Mouse (Mus musculus) embryo, embryonic 9.5 days (tissue): ENCODE data around the gene Nsun3.
"Not testable (repeated sequence)": the region's sequence is repeated elsewhere in the genome, so short reads cannot be mapped to it uniquely, and the experiment has no call there.

ENCODE experiments used
- DNase-seq: peaks from one replicate; pipeline ENCODE4 v3.0.0-alpha.2; 2017; ENCODE audit errors: extremely low spot score

Nsun3 gene

DNA sequence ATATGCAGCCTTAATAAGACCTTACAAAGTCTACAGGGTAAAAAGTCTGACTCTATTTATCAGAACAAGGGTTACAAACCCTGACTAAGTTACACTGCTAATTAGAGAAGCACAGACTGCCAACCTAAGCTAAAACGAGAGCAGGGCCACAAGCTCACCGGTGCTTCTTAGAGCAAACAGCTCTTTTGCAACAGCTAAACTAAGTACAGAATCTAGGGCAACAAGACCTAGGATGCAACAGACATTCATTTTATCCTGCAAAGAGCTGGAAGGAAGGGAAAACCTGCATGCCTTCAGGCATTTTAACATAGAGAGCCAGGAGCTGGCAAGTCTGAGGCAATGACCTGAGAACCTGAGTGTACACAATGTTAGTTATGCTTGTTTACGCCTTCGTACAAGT is 33.5 kb downstream of the Nsun3 start:
- DNase-seq = no peak

DNA sequence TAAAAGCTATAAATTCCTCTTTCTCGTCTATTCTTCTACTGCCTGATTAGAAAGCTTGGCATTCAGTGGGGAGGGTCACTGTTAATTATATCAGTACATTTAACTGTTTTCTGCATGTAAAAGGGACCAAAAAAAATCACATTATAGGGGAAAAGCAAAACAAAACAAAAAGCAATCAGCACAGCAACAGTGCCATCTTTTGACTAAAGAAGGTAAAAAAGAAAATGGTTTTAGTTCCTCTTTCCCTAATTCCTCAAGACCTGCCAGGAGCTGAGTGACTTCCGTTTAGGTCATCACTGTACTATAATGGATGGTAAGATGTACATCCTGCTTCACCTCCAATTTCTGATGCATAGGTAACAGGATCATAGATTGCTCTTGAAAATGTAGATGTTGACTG is 40.7 kb downstream of the Nsun3 start:
- no peak for DNase-seq

DNA sequence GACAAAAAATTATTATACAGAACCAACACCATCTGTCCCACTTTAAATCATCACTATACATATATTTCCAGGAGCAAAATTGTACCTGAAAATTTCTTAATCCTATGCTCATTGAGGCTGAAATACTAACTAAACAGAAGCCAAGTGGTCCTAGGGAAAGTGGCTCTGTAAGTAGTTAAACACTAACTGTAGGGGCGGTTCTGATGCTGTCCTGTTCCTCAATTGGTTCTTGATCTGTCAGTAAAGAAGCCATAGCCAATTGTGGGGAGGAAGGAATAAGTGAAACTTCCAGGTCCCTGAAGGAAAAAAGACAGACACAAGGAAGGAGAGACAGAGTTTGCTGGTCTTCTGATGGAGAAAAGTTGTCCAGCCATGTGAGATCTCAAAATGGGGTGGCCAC is 52.3 kb downstream of the Nsun3 start:
- no peak for DNase-seq

DNA sequence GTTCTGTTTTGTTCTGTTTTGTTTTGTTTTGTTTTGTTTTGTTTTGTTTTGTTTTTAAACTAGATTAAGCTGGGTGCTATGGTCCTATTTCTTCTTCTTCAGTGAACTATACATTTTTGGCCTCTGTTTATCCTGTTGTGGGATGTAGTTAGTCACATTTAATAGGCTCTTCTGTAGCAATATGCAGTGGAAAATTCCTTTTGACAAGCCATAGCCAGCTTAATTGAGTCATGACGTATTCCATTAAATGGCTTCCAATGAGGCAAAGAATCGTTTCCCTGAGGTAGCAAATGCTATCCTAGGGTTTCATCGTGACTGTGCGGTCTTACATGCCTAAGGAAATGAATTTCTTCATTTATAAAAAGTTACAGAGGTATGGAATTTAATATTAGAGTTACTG is 56.3 kb downstream of the Nsun3 start:
- DNase-seq = no peak

DNA sequence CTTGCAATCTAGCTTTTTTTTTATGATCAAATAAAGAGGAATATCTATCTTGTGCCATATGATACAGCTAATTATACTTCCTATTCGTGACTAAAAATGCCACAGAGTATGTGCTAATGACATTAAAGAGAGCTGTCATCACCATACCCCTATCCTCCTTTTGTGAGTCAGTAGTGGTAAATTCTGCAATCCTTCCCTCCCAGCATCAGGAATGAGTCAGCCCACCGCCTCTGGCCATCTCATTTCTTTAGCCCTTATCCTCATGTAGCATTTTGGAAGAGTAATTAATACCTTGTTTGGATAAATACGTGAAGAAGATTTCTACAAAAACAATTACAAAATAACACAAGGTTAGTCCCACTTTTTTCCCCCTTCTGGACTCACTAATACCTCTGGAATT is 56.8 kb downstream of the Nsun3 start:
- no peak for DNase-seq

DNA sequence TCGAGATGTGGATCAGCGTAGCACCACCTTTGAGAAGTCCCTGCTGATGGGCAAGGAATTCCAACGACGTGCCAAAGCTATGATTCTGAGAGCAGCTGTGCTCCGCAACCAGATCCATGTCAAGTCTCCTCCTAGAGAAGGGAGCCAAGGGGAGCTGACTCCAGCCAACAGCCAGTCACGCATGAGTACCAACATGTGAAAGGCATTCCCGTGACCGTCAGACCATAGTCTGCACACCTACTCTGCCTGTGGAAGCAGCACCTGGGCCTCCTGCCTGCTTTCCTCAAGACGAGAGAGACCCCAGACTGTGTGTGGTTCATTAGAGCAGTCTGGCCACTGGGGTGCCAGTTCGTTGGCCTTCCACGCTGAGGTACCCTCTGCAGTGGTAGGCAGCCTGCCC is 68.4 kb downstream of the Nsun3 start:
- DNase-seq = not testable (repeated sequence)

DNA sequence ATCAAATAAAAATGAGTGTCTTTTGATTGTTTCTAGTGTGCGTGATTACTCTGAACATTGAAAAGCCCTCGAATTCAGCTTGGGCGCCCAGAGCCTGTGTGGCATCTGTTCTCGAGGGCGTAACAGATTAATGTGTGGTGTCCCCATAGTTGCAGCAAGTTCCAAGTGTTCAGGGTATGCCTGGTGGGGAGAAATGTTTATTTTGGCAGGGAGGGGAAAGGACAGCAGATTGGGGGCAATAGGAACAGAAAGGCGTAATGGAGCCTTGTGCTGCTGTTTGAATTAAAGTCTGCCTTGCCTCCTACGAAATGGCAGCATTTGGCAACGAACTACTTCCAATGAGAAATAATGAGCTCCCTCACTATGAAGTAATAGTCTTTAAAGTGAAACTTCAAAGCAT is 96.2 kb downstream of the Nsun3 start:
- no peak for DNase-seq

DNA sequence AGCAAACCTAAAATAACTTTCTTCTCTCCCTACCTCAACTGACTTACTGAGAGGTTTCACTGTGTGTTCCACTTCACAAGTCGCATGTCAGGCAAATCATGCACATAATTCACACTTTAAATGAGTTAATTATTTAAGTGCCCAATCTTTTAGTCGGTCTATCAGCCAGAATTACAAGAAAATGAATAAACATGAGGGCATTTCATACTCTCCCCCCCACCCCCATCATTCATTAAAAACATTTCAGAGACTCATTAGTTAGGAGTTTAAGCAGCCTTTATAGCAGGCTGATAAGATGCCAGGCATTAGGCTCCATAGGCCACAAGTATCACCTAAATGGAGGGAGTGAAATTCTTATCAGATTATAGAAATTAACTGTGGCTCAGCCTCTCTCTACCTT is 100.5 kb downstream of the Nsun3 start:
- no peak for DNase-seq

DNA sequence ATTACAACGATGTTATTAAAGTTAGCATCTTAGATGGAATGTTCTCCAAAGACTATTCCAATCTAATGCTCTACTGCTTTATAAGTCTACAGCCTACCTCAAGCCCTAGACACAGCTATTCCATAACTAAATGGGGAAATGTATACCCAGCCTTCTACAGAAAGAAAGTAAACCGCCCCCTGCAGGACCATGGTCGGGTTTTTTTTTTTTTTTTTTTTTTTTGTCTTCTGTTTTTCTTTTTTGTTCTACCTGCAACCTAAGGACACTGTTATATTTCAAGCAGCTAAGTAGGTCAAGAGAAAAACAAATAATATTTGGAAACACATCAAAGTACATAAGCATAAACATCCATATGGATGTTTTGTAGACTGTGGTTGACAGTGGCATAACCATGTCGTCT is 101.1 kb downstream of the Nsun3 start:
- DNase-seq = no peak
